Mouse (Mus musculus) kidney, postnatal 14 days (tissue): ENCODE measurements at regions not wholly inside any gene's neighbourhood (a gene's known extent, or its start where the extent isn't known, plus 50 kb on each side); places are given as distances from the start of the nearest gene placed in this dataset.
A peak's percentile ranks its signal among the peaks of the same experiment; 100 is the strongest.

Experiments
- DNase-seq: peaks from one replicate; pipeline ENCODE4 v3.0.0; 2022; ENCODE audit warnings: mixed read lengths

- no peak for DNase-seq
These were observed 312.1 kb downstream of the Tex13c3 start for GRCm38 (mm10) chrX:19168983-19169382.

- DNase-seq: no peak
These were observed 312.6 kb downstream of the Tex13c3 start for GRCm38 (mm10) chrX:19168546-19168945.

GRCm38 (mm10) chrX:19168111-19168510 lies 313.0 kb downstream of the Tex13c3 start:
- no peak for DNase-seq

GRCm38 (mm10) chrX:19167121-19167853 lies 313.8 kb downstream of the Tex13c3 start:
- peak; percentile 65 for DNase-seq

GRCm38 (mm10) chrX:19165891-19166644 lies 315.1 kb downstream of the Tex13c3 start:
- no peak for DNase-seq

GRCm38 (mm10) chrX:19164151-19164550 lies 317.0 kb downstream of the Tex13c3 start:
- DNase-seq: no peak

- no peak for DNase-seq
These were observed 318.2 kb downstream of the Tex13c3 start for GRCm38 (mm10) chrX:19162958-19163357.

- DNase-seq: no peak
These were observed 318.8 kb downstream of the Tex13c3 start for GRCm38 (mm10) chrX:19162351-19162750.

- no peak for DNase-seq
These were observed 320.7 kb downstream of the Tex13c3 start for GRCm38 (mm10) chrX:19160275-19160930.

- DNase-seq: no peak
These were observed 323.5 kb downstream of the Tex13c3 start for GRCm38 (mm10) chrX:19157464-19158203.

GRCm38 (mm10) chrX:19153619-19154018 lies 327.5 kb downstream of the Tex13c3 start:
- DNase-seq: no peak

GRCm38 (mm10) chrX:19152170-19152861 lies 328.8 kb downstream of the Tex13c3 start:
- no peak for DNase-seq

GRCm38 (mm10) chrX:19150606-19151005 lies 330.5 kb downstream of the Tex13c3 start:
- no peak for DNase-seq

- no peak for DNase-seq
These were observed 332.4 kb downstream of the Tex13c3 start for GRCm38 (mm10) chrX:19148672-19149071.

GRCm38 (mm10) chrX:19148251-19148650 lies 332.9 kb downstream of the Tex13c3 start:
- no peak for DNase-seq

- no peak for DNase-seq
These were observed 368.4 kb downstream of the Tex13c3 start for GRCm38 (mm10) chrX:19112753-19113152.

GRCm38 (mm10) chrX:19102911-19103310 lies 378.2 kb downstream of the Tex13c3 start:
- peak; percentile 1 for DNase-seq

GRCm38 (mm10) chrX:19095960-19096359 lies 385.2 kb downstream of the Tex13c3 start:
- DNase-seq: no peak

- DNase-seq: no peak
These were observed 396.7 kb downstream of the Tex13c3 start for GRCm38 (mm10) chrX:19084435-19084834.

GRCm38 (mm10) chrX:19080021-19080420 lies 401.1 kb downstream of the Tex13c3 start:
- peak; percentile 3 for DNase-seq
